Mouse (Mus musculus): ENCODE data around the gene Fbxw7. TPM values are rescaled to one million over a fixed set of nuclear protein-coding genes. Genes with fewer than 3 reads are reported as not detected.
A peak's percentile ranks its signal among the peaks of the same experiment; 100 is the strongest.

Gene Fbxw7
- polyA plus RNA-seq, 1 experiment, result 6.8 TPM

GRCm38 (mm10) chr3:84952135-84952534 lies 137.1 kb downstream of the Fbxw7 start:
- H3K36me3 ChIP-seq (ENCODE audit: control insufficient read depth, insufficient read depth), result no peaks in the 10 kb centered on the region
- H3ac ChIP-seq (ENCODE audit: control insufficient read depth, insufficient read length), result no peak overlapping the region
- H3K4me2 ChIP-seq (ENCODE audit: low read depth), result peak overlapping the region; percentile 95
- H3K27me3 ChIP-seq (ENCODE audit: control insufficient read depth, insufficient read depth, insufficient read length), result no peaks in the 10 kb centered on the region
- TF ChIP-seq SRF (IDR thresholded peaks at IDR 0.05; ENCODE audit: control insufficient read depth, insufficient read length, low read depth) (no peak), REST (IDR thresholded peaks at IDR 0.05; ENCODE audit: insufficient read depth, insufficient read length) (no peak), POLR2AphosphoS2 (IDR thresholded peaks at IDR 0.05; ENCODE audit: insufficient read length, low read depth) (peak; percentile 26), MYOD1 (IDR thresholded peaks at IDR 0.05; ENCODE audit: control insufficient read depth in 1 of 3, insufficient read length in 2 of 3, low read depth in 2 of 3) (no peak), USF1 (IDR thresholded peaks at IDR 0.05; ENCODE audit: low read depth) (no peak), TCF3 (IDR thresholded peaks at IDR 0.05; ENCODE audit: insufficient read length, low read depth) (no peak), POLR2A (IDR thresholded peaks at IDR 0.05; ENCODE audit: insufficient read length, low read depth) (peak; percentile 58), MAX (IDR thresholded peaks at IDR 0.05; ENCODE audit: low read depth) (no peak)
- H3K4me3 ChIP-seq, result peak overlapping the region; percentile 24
- H3K79me2 ChIP-seq (ENCODE audit: control insufficient read depth, insufficient read depth), result peaks cover 12% of the 10 kb centered on the region

- TF ChIP-seq MYOG (IDR thresholded peaks at IDR 0.05; ENCODE audit: control insufficient read depth in 1 of 3, insufficient read depth in 1 of 3, insufficient read length in 2 of 3, low read depth in 2 of 3), result no peak
- TF ChIP-seq E2F4 (IDR thresholded peaks at IDR 0.05; ENCODE audit: insufficient read depth), result no peak
- no peak for TF ChIP-seq REST (IDR thresholded peaks at IDR 0.05; ENCODE audit: insufficient read depth, insufficient read length)
- no peak for TF ChIP-seq USF1 (IDR thresholded peaks at IDR 0.05; ENCODE audit: low read depth)
- TF ChIP-seq TCF12 (IDR thresholded peaks at IDR 0.05; ENCODE audit: insufficient read depth, poor library complexity, severe bottlenecking), result no peak
- TF ChIP-seq MYOD1 (IDR thresholded peaks at IDR 0.05; ENCODE audit: control insufficient read depth in 1 of 3, insufficient read length in 2 of 3, low read depth in 2 of 3), result no peak
- no peak for TF ChIP-seq POLR2A (IDR thresholded peaks at IDR 0.05; ENCODE audit: insufficient read length, low read depth)
- TF ChIP-seq TCF3 (IDR thresholded peaks at IDR 0.05; ENCODE audit: insufficient read length, low read depth), result no peak
- TF ChIP-seq SRF (IDR thresholded peaks at IDR 0.05; ENCODE audit: control insufficient read depth, insufficient read length, low read depth), result no peak
- TF ChIP-seq POLR2AphosphoS2 (IDR thresholded peaks at IDR 0.05; ENCODE audit: insufficient read length, low read depth), result no peak
- TF ChIP-seq MAX (IDR thresholded peaks at IDR 0.05; ENCODE audit: low read depth), result no peak
- no peak for TF ChIP-seq CEBPB (IDR thresholded peaks at IDR 0.05; ENCODE audit: insufficient read depth, poor library complexity, severe bottlenecking)
- no peak overlapping the region for H3ac ChIP-seq (ENCODE audit: control insufficient read depth, insufficient read length)
These were observed 137.6 kb downstream of the Fbxw7 start for GRCm38 (mm10) chr3:84952585-84953187.

GRCm38 (mm10) chr3:84955011-84955775 lies 140.1 kb downstream of the Fbxw7 start:
- TF ChIP-seq E2F4 (IDR thresholded peaks at IDR 0.05; ENCODE audit: insufficient read depth), result no peak
- no peak for TF ChIP-seq MYOD1 (IDR thresholded peaks at IDR 0.05; ENCODE audit: control insufficient read depth in 1 of 3, insufficient read length in 2 of 3, low read depth in 2 of 3)
- no peak for TF ChIP-seq TCF12 (IDR thresholded peaks at IDR 0.05; ENCODE audit: insufficient read depth, poor library complexity, severe bottlenecking)
- no peak for TF ChIP-seq TCF3 (IDR thresholded peaks at IDR 0.05; ENCODE audit: insufficient read length, low read depth)
- TF ChIP-seq CEBPB (IDR thresholded peaks at IDR 0.05; ENCODE audit: insufficient read depth, poor library complexity, severe bottlenecking), result no peak
- TF ChIP-seq POLR2A (IDR thresholded peaks at IDR 0.05; ENCODE audit: insufficient read length, low read depth), result no peak
- no peak for TF ChIP-seq MAX (IDR thresholded peaks at IDR 0.05; ENCODE audit: low read depth)
- no peak for TF ChIP-seq POLR2AphosphoS2 (IDR thresholded peaks at IDR 0.05; ENCODE audit: insufficient read length, low read depth)
- no peak for TF ChIP-seq MYOG (IDR thresholded peaks at IDR 0.05; ENCODE audit: control insufficient read depth in 1 of 3, insufficient read depth in 1 of 3, insufficient read length in 2 of 3, low read depth in 2 of 3)
- TF ChIP-seq REST (IDR thresholded peaks at IDR 0.05; ENCODE audit: insufficient read depth, insufficient read length), result no peak
- TF ChIP-seq USF1 (IDR thresholded peaks at IDR 0.05; ENCODE audit: low read depth), result no peak
- TF ChIP-seq SRF (IDR thresholded peaks at IDR 0.05; ENCODE audit: control insufficient read depth, insufficient read length, low read depth), result no peak
- peaks cover 12% of the 10 kb centered on the region for H3K79me2 ChIP-seq (ENCODE audit: control insufficient read depth, insufficient read depth)
- no peak overlapping the region for H3K4me3 ChIP-seq
- no peaks in the 10 kb centered on the region for H3K27me3 ChIP-seq (ENCODE audit: control insufficient read depth, insufficient read depth, insufficient read length)
- no peak overlapping the region for H3ac ChIP-seq (ENCODE audit: control insufficient read depth, insufficient read length)
- H3K36me3 ChIP-seq (ENCODE audit: control insufficient read depth, insufficient read depth), result no peaks in the 10 kb centered on the region
- no peak overlapping the region for H3K4me2 ChIP-seq (ENCODE audit: low read depth)

More at GRCm38 (mm10) chr3:84952585-84953187, 137.6 kb downstream of the Fbxw7 start:
- peaks cover 12% of the 10 kb centered on the region for H3K79me2 ChIP-seq (ENCODE audit: control insufficient read depth, insufficient read depth)
- peak overlapping the region; percentile 24 for H3K4me3 ChIP-seq
- H3K4me2 ChIP-seq (ENCODE audit: low read depth), result peak overlapping the region; percentile 95
- H3K36me3 ChIP-seq (ENCODE audit: control insufficient read depth, insufficient read depth), result no peaks in the 10 kb centered on the region
- no peaks in the 10 kb centered on the region for H3K27me3 ChIP-seq (ENCODE audit: control insufficient read depth, insufficient read depth, insufficient read length)

DNA sequence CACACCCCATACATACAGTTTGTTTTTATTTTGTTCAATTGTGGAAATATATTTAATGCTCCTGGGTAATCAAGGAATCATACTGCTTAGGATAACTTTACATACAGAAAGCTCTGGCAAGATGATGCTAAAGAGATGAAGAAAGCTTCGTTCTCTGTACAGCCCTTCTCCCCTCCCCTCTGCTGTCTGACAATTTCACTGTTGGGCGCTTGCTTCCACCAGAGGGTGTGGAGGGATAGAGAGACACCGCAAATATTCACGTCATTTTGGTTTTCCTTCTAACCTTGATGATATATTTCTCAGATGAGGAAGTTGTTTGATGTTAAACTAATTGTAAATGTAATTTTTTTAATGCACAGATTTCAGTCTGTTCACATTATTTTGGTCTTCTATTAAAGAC lies 140.8 kb downstream of the Fbxw7 start:
- TF ChIP-seq USF1 (IDR thresholded peaks at IDR 0.05; ENCODE audit: low read depth) (no peak), TCF12 (IDR thresholded peaks at IDR 0.05; ENCODE audit: insufficient read depth, poor library complexity, severe bottlenecking) (no peak), CEBPB (IDR thresholded peaks at IDR 0.05; ENCODE audit: insufficient read depth, poor library complexity, severe bottlenecking) (no peak), TCF3 (IDR thresholded peaks at IDR 0.05; ENCODE audit: insufficient read length, low read depth) (no peak), MYOD1 (IDR thresholded peaks at IDR 0.05; ENCODE audit: control insufficient read depth in 1 of 3, insufficient read length in 2 of 3, low read depth in 2 of 3) (no peak), SRF (IDR thresholded peaks at IDR 0.05; ENCODE audit: control insufficient read depth, insufficient read length, low read depth) (no peak), MAX (IDR thresholded peaks at IDR 0.05; ENCODE audit: low read depth) (no peak)
- Histone ChIP-seq H3K4me3 (no peak overlapping the region), H3K36me3 (ENCODE audit: control insufficient read depth, insufficient read depth) (peaks cover 1% of the 10 kb centered on the region), H3K79me2 (ENCODE audit: control insufficient read depth, insufficient read depth) (peaks cover 12% of the 10 kb centered on the region), H3K4me2 (ENCODE audit: low read depth) (no peak overlapping the region), H3K27me3 (ENCODE audit: control insufficient read depth, insufficient read depth, insufficient read length) (no peaks in the 10 kb centered on the region), H3ac (ENCODE audit: control insufficient read depth, insufficient read length) (no peak overlapping the region)
